Mouse (Mus musculus): Measurements from ENCODE around the gene Gys1.

Gene Gys1

GRCm38 (mm10) chr7:45414740-45415224 is 19.9 kb upstream of the Gys1 start:
- in situ Hi-C loops (cut with MboI, MseI), result no loop called here

GRCm38 (mm10) chr7:45415636-45416035 is 19.0 kb upstream of the Gys1 start:
- in situ Hi-C loops (cut with MboI, MseI), result no loop called here

DNA sequence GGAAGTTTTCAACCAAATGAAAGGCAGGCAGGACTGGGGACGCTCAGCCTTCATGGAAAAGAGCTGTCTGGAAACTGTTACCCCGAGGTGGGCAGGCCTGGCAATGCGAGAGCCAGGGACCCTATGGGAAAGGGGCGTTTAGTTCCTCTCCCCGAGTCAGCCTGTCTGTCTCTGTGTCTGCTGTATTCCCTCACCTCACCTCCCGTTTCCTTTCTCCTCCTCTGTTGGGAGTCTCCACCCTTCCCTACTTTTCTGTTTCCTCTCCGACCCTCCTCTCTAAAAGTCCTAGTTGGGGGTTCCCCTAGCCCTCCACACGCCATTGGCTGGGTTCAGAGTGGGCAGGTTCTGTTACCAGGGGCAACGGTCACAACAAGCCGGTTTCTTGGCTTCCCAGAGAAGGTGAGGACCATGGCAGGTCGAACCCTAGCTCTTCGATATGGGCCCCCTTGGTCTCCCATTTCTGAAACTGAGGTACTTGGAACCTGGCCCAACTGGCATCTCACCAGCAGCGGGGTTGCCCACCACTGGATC is 16.6 kb upstream of the Gys1 start:
- in situ Hi-C loops (cut with MboI, MseI), result no loop called here

- in situ Hi-C loops (cut with MboI, MseI), result no loop called here
These were observed 14.6 kb upstream of the Gys1 start for GRCm38 (mm10) chr7:45419859-45420614.

DNA sequence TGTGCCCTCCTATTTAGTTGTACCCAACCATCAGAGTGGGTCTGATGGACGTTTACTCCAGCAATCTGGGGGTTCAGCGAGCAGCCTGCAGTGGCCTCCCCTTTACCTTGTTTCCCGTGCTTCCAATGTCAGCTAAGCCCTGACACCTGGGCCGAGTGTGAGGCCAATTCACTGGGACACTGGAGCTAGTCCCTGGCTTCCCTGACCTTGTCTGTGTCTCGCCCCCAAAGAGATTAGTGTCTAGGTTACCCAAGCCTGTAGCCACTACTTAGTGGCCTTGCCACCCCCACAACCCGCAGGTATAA is 14.1 kb upstream of the Gys1 start, which contains the start of gene Lhb:
Lhb (plus strand) TSS at position 206 of the 305 bp plus-strand sequence.
- in situ Hi-C loops (cut with MboI, MseI), result no loop called here

DNA sequence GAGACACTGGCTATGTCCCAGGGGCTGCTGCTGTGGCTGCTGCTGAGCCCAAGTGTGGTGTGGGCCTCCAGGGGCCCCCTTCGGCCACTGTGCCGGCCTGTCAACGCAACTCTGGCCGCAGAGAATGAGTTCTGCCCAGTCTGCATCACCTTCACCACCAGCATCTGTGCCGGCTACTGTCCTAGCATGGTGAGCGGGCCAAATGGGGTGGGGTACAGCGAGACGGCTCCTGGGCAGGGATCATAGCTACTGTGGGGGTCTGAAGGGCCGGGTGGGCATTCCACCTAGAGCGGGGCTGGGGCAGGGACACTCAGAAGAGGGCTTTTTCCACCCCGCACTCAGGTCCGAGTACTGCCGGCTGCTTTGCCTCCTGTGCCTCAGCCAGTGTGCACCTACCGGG is 13.4 kb upstream of the Gys1 start:
- in situ Hi-C loops (cut with MboI, MseI), result no loop called here

- in situ Hi-C loops (cut with MboI, MseI), result no loop called here
These were observed 8.1 kb upstream of the Gys1 start for GRCm38 (mm10) chr7:45426556-45426955.

DNA sequence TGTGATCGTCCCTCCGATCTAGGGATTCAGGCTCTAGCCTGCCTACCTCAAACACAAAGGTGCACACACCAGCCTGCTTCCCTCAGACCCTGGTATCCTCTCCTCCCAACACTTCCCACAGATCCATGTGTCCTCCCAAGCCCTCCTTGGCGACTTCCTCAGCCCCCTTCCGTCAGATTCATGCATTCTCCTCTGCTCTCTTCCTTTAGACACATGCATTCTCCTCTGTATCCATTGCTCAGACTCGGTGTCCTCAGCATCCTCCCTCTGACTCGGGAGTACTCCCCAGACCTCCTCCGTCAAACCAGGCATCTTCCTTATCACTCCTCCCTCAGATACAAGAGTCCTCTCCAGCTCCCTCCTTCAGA is 825 bp upstream of the Gys1 start:
- in situ Hi-C loops (cut with MboI, MseI), result no loop called here

GRCm38 (mm10) chr7:45435038-45435437 is 394 bp downstream of the Gys1 start:
- in situ Hi-C loops (cut with MboI, MseI), result no loop called here

DNA sequence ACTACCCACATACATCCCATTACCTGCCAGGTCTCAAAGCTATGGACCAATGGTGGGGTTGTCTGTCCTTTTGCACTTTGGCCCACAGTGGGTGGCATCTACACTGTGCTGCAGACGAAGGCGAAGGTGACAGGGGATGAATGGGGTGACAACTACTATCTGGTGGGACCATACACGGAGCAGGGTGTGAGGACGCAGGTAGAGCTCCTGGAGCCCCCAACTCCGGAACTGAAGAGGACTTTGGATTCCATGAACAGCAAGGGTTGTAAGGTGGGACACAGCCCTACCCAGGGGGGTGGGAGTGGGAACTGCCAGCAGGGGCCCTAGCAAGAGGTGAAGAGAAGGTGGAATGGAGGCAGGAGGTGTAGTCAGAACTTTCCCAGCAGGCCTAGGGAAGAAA is 1.8 kb downstream of the Gys1 start:
- in situ Hi-C loops (cut with MboI, MseI), result no loop called here

GRCm38 (mm10) chr7:45437046-45437445 is 2.4 kb downstream of the Gys1 start:
- in situ Hi-C loops (cut with MboI, MseI), result no loop called here

- in situ Hi-C loops (cut with MboI, MseI), result no loop called here
These were observed 3.1 kb downstream of the Gys1 start, which contains the start of gene Ruvbl2 for GRCm38 (mm10) chr7:45437521-45438276. TSS of gene Ruvbl2 (minus strand) at chr7:45438096.

GRCm38 (mm10) chr7:45443526-45444420 is 9.1 kb downstream of the Gys1 start:
- in situ Hi-C loops (cut with MboI, MseI), result no loop called here

DNA sequence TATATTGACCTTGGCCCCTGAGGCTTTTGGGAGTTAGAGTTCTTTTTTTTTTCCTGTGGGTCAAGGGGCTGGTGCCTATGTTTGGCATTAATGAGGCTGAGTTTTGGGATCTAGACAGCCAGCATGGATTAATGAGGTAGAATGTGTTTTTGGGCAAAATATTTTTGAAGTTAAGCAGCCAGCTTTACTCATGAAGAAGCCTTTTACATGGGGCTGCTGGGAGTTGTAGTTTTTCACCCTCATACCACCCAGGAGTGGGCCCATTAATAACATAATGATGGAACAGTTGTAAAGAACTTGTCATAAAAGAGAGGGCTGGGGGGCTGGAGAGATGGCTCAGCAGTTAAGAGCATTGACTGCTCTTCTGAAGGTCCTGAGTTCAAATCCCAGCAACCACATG is 11.9 kb downstream of the Gys1 start:
- in situ Hi-C loops (cut with MboI, MseI), result no loop called here

DNA sequence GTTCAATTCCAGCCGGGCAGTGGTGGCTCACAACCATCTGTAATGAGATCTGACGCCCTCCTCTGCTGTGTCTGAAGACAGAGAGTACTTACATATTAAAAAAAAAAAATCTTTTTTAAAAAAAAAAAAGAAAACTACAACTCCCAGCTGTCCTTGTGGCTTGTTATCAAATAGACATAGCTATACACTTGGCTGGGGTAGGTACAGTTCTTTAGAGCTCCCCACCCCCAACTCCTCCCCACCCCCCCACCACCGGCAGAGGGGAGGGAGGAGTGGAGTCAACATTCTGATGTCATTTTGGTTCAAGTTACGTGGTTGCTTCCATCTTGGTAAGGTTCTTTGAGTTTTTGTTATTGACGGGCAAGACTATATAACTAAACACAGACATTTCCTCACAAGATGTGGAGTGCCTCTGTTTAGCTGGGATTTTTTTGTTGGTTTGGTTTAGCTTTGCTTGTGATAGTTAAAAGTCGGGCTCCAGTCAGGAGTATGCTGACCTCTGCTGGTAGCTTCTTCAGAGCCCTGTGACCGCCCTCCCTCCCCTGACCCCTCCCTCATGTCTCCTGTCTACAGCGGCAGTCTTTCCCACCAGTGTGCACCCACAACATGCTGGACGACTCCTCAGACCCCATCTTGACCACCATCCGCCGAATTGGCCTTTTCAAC is 12.8 kb downstream of the Gys1 start:
- in situ Hi-C loops (cut with MboI, MseI), result no loop called here

- in situ Hi-C loops (cut with MboI, MseI), result no loop called here
These were observed 15.3 kb downstream of the Gys1 start for GRCm38 (mm10) chr7:45449974-45450373.

DNA sequence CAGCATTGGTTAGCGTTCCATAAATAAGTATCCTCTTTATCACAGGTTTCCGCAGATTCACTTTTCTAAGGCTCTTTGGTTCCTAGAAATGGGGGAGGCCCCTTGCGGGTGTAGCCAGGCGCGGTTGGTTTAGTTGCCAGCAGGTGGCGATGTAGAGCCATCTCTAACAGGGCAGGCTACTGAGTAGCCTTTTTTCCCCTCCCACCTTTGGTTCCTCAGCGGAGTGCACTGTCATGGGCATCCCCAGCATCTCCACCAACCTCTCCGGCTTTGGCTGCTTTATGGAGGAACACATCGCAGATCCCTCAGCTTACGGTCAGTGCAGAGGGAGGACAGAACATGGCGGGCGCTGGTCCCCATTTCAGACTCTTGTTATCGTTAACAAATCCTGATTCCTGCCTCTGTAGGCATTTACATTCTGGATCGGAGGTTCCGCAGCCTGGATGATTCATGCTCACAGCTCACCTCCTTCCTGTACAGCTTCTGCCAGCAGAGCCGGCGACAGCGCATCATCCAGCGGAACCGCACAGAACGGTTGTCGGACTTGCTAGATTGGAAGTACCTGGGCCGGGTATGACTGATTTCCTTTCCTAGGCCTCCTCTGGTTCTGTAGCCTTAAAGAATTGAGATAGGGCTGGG is 16.8 kb downstream of the Gys1 start:
- in situ Hi-C loops (cut with MboI, MseI), result no loop called here

- in situ Hi-C loops (cut with MboI, MseI), result no loop called here
These were observed 20.3 kb downstream of the Gys1 start for GRCm38 (mm10) chr7:45454971-45455370.

DNA sequence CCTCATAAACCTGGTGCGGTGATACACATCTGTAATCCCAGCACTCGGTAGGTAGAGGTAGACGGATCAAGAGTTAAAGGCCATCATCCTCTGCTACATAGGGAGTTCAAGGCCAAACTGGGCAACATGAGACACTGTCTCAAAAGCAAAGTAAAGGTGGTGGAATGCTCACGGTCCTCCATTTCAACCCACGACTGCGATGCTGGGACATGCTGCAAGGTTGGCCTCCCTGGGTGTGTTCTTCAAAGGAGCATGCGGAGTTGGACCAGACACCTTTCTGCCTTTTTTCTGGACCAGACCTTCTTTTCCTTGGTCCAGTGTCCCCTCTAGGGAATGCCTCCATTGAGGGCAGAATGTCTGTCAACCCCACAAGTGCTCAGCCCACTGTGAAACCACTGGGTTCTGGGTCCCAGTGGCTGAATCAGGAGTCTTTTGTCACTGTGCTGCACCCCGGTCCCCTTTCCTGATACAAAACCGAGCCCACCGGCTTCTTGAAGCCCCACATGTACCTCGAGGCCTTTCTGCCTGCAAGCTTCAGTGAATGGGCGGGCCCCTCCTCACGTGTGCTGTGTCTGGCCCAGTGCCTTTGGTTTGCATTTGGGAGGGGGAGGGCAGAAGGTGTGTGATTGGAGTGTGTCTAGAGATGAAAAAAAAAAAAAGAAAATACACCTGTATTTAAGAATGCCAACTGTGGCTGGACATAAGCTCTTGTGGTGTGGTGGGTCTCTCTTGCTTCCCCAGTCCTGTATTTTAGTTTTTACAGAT is 21.5 kb downstream of the Gys1 start:
- in situ Hi-C loops (cut with MboI, MseI), result no loop called here

DNA sequence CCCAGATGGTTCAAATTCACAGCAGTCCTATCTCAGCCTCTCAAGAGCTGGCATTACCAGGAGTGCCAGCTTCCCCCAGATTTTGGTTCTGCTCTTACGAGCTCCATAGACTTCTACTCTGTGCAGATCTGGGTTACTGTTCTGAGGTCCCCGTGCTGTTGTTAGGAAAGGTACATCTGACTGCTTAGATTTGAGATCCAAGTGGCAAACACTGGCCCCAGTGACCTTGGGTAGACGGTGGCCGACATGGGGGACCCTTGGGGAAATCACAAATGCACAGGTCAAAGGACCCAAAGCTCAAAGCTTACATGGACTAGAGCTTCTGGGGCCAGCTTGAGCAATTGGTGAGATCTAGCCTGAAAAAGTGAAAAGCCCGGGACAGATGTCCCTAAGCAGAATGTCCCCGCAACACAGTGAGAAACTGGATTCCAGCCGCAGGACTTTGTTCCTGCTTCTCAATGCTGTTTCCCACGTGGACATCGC is 22.1 kb downstream of the Gys1 start:
- in situ Hi-C loops (cut with MboI, MseI), result no loop called here
